Mouse (Mus musculus) thymus, postnatal 10 days (tissue): Measurements from ENCODE around the gene Gm29094.
"Not testable (repeated sequence)": the region's sequence is repeated elsewhere in the genome, so short reads cannot be mapped to it uniquely, and the experiment has no call there.

Source experiments
- DNase-seq, 2 experiments: peaks; one replicate each; pipeline ENCODE4 v3.0.0; 2021; ENCODE audit warnings: low spot score in 2 of 2

Gene Gm29094

DNA sequence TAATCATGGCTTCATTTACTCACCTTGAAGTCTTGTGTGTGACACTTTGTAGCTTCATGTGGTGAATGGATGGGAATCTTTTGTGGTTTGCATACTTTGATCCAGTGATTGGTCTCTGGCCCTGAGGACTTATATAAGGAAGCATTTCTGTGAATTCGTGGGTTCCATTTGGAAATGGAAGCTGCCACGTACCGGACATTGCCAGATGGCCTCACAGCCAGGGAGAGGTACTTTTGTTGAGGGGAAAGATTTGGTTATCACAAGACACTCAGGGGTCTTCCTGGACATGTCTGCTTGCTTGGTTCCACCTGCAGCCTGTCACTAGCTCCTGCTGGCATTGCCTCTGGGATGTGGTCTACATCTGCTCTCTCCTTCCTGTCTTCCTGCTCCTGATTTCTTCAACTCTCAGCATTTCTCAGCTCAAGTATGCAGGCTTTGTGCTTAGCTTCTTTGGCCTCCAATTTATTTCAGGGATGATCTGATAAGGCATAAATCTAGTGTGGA, 41.4 kb downstream of the Gm29094 start:
- DNase-seq: not testable (repeated sequence)

- no peak for DNase-seq
Measured at GRCm38 (mm10) chr9:89253400-89253799, 54.2 kb downstream of the Gm29094 start.

- DNase-seq: no peak
Measured at GRCm38 (mm10) chr9:89256556-89257335, 57.6 kb downstream of the Gm29094 start.

DNA sequence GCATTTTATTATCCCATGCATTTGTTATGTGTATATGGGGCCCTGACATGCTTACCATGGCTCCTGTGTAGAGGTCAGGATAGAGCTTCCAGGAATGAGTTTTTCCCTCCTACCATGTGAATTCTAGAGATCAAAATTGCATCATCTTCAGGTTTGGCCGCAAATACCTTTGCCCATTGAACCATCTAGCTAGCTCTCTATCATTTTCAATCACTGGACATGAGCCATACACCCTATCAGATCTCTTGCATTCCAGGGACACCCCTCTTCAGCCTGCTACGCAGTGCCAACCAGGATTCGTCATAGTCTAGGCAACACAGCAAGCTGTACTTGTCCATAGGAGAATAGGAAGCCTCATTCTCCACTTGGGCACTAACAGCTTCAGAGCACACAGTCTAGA, 64.8 kb downstream of the Gm29094 start:
- no peak for DNase-seq

DNA sequence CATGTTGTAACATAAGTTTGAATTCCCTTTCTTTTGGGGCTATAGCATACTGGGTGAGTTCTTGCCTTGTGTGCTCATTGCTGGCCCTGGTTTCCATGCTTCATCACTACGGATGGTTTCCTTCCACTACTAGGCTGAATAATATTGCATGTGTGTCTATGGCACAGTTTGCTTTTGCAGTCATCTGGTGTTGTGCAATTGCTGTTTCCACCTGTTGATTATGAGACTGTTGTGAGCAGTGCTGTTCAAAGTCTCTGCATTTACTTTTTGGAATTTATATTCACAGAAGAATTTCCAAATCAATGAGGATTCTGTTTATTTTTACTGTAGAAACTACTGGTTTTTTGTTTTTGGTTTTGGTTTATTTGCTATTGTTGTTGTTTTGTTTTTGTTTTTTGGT, 65.4 kb downstream of the Gm29094 start:
- no peak for DNase-seq
